Mouse (Mus musculus): ENCODE data around the gene Paqr5.
A peak's percentile ranks its signal among the peaks of the same experiment; 100 is the strongest.

Paqr5 gene

GRCm38 (mm10) chr9:61952241-61952640 is 74.4 kb downstream of the Paqr5 start:
- DNase-seq: no peak

DNA sequence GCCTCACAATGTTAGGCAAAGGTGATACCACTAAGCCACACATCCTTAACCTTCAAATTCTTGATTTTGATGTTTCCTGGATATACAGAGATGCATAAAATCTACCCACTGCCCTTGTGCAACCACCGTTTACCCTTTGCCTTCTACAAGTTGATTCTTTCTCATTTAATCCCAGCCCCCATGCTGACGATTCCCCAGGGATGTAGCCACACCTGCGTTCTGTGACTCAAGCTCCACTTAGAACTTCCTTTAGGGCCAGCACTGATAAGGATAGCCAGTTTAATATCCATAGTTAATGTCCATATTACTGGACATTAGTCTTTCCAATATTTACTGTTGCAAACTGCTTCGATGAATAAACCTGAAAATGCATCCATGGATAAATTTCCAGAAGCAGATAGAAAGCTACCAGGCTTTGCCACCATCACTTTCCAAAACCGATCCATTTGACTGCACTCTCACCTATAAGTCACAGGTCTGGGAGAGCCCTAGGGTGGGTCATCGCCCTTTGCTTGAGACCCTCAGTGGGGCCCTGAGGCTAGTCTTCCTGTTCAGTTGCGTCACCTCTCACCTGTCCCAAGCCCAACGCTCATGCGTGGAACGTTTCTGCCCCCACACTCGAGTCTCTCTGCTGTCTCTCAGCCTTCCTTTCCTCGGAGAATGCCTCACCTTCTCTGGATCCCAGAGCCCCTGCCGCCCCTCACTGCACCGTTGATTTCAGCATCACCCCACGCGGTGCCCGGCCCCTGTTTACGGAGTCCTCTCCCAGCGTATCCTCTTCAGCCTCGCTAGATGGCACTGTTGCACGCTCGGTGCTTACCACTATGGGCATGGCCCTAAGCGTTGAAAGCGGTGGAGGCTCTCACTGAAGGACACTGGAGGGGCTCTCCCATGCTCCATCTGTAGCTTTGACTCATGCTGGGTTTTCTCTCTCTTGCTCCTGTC is 79.0 kb downstream of the Paqr5 start:
- peak; percentile 86 to 87 for DNase-seq

DNA sequence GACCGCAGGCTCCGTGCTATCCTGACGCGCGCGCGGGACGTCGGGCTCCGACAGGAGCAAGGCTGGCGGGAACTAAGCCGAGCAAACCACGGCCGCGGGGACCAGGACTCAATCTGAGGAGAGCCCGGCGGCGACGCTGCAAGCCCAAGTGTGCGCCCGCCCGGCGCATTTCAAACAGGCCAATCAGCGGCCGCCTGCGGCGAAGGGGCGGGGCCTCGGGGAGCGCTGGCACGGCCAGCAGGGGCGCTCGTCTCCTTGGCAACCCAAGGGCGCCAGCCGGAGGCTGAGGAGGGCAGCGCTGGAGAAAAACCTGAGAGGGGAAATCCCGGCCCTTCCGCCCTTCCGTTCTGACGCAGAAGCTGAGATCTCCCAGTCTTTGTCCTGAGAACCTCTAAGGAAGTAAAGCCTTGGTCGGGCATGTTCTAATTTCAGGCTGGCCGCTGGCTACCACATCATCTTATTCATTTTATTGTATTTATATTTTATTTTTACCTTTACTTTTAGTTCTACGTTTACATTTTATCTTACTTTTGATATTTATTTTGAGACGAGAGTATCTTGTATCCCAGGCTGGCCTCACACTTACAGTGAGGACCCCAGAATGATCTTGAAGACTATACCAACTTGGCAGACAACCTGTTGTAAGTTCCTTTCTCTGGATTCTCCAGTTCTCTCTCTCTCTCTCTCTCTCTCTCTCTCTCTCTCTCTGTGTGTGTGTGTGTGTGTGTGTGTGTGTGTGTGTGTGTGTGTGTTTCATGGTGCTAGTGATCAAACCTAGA is 79.8 kb downstream of the Paqr5 start, which contains the start of gene Kif23:
Gene Kif23, minus strand, starts transcription at position 152 of the 779 bp plus-strand sequence.
- peak; percentile 99 to 100 for DNase-seq

DNA sequence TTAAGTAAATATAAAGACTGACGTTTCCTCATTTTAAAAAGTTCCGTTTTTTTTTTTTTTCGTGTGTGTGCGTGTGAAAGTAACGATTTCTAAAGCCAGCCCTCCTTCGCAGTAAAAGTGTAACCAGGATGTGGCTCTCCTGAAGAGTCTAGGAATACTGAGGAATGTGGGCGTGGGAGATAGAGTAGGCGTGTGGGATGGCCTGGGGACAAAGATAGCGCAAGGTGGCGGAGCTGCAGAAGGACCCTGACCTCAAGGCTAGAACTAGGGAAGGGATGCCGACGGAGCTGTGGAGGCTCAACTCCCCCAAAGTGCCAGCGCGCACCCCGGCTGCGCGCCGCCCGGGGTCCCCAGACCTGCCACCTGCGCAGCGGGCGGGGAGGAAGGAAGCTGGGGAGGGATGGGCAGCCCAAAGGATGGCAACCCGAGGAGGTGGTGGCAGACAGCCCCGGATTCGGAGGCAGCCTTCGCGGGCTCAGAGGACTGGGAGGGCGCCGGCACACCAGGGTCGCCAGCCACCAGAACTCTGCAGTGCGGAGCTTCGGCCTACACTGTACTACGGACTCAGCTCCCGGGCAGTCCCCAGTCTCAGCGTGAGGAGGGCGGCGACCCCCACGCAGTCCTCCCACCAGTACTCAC is 80.6 kb downstream of the Paqr5 start:
- no peak for DNase-seq

- no peak for DNase-seq
Observed at GRCm38 (mm10) chr9:61941054-61941453, 85.6 kb downstream of the Paqr5 start.

- DNase-seq: no peak
Observed at GRCm38 (mm10) chr9:61933333-61933732, 93.3 kb downstream of the Paqr5 start.

- DNase-seq: no peak
Observed at GRCm38 (mm10) chr9:61932009-61932408, 94.6 kb downstream of the Paqr5 start.

GRCm38 (mm10) chr9:61925086-61925660 is 101.5 kb downstream of the Paqr5 start:
- no peak for DNase-seq

DNA sequence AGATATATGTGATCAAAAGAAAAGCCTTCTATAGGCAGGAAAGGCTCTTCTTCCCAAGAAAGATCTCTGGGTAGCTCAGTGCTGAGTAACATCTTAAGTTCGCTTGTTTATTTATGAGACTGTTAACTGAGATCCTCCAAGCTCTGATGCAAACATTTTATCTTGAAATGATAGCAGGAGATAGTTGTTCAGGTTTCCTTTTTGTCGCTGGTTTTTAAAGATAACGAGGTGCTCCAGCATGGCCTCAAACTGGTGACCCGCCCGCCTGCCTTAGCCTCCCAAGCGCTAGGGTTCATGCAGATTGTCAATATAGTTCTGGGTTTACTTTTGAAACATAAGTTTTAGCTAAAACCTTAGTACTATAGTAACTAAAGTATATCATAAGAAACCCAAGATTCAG is 106.3 kb downstream of the Paqr5 start:
- DNase-seq: no peak

GRCm38 (mm10) chr9:61919464-61919863 is 107.2 kb downstream of the Paqr5 start:
- no peak for DNase-seq

GRCm38 (mm10) chr9:61917436-61917835 is 109.2 kb downstream of the Paqr5 start:
- no peak for DNase-seq

DNA sequence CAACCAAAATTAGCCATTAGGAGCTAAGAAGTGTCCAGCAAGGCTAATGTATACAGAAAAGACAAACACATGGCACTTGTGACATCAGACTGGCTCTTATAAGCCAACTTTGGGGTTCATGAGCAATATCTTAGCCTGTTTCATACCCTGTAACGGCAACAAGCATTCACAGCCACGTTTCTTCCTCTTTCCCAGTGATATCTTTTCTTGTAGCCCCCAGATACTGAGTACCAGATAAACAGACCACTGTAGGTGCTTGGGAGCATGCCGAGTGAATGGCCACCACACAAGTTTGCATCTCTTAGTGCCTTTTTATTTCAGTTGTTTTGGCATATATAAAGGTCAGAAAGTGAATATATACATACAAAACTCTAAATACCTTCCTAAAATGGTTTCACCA is 109.7 kb downstream of the Paqr5 start:
- no peak for DNase-seq

DNA sequence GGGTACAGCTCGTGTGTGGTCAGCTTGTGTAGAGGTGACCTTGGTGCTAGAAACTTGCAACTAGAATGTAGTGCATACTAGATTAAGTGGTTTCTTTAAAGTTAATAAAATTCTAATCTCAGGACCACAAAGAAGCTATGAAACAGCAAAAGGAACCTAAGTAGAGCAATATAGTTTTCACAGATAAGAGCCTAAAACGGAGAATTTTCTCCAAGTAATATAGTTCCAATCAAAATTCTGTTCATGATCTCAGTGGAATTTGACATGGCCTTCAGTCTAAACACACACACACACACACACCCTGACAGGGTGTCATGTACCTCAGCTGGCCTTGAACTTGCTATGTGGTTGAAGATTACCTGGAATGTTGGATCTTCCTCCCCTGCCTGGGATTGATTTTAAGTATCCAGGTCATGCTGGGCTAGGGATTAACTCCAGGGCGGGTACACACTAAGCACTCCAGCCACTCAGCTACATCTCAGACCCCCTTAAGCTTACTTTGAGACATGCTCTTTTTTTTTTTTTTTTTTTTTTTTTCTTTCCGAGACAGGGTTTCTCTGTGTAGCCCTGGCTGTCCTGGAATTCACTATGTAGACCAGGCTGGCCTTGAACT is 111.2 kb downstream of the Paqr5 start:
- no peak for DNase-seq

- DNase-seq: no peak
Observed at GRCm38 (mm10) chr9:61914917-61915300, 111.7 kb downstream of the Paqr5 start.

DNA sequence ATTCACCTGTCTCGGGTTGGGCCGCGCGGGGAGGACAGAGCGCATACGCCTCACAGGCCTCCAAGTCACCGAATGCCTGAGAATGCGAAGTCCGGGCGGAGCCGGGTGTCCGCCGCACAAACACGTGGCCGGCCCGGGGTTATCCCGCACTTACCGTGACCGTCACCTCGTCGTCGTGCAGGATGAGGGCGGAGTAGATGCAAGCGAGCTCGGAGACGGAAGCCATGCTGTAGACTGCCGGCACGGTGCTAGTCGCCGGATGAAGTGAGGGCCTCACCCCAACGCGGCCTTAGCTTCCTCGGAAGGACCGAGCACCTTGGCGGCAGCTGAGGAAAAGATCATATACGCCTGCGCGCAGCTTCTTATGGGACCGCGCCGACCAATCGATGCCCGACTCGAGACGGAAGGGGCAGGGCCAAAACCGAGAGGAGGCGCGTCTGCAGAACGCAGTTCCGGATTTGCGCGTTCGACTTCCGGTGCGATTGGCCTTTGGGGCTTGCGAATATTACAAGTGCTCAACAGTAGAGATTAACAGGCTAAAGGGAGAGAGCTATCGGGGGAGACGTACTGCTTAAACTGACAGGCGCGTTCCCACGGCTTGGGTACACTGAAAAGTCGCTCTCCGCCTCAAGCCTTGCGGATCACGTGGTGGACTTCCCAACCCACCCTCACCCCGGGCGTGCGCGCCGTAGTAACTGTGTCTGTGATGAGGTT is 112.3 kb downstream of the Paqr5 start, which contains the start of gene Rplp1:
Gene Rplp1, minus strand, starts transcription at position 340 of the 714 bp plus-strand sequence.
- DNase-seq: peak; percentile 95 to 96

DNA sequence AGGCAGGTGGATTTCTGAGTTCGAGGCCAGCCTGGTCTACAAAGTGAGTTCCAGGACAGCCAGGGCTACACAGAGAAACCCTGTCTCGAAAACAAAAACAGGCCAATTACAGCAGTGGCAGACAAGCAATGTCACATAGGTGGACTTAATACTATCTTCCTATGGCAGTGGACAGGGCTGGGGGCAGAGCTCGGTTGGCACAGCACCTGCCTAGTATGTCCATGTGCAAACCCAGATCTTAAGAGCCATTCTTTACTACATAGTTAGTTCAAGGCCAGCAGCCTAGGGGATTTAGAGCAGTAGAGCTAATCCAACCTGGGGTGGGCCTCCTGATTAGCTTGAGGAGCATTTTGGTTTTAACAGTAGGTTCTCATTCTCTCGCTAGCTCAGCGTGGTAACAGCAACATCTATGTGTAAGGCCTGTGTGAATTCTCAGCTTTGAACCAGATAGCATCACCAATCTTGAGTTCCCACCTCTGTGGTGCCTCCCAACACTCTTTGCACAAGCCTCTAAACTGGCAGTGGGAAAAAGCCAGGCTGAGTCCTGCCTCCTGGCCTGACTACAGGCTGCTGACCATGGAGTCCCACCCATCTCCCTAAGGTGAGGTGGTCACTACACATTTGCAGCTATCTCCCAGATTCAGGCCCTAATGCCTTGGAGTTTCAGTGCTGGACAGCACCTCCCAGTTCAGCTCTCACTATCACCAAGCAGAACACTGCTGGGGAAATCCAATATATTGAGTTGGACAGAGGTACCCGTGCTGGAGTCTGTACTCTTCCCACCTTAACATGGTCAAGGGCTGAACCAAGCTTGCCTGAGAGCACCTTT is 115.1 kb downstream of the Paqr5 start:
- no peak for DNase-seq

- peak; percentile 27 to 67 for DNase-seq
Observed at GRCm38 (mm10) chr9:61910526-61911256, 116.0 kb downstream of the Paqr5 start.

GRCm38 (mm10) chr9:61909633-61910032 is 117.0 kb downstream of the Paqr5 start:
- DNase-seq: no peak

DNA sequence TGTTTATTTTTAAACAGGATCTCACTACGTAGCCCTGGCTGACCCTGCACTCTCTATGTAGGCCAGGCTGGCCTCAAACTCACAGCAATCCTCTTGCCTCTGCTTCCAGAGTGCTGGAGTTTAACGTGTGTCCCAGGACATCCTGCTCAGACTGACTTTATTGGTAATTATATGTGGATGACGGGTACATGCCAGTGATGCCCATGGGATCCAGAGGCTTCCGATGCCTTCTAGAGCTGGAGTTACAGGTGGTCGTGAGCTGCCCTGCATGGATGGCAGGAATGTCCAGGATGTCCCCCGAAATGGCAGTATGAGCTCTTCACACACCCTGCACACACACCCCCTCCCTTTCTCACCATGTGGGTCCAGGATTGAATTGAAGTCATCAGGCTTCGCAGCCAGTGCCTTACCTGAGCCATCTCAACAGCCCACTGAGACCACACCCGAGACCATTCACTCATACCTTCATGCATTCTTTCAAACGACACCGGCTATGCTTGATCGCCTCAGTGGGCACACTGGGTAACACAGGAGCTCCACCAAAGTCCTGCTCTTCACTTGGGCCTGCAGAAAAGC is 117.7 kb downstream of the Paqr5 start:
- DNase-seq: no peak

DNA sequence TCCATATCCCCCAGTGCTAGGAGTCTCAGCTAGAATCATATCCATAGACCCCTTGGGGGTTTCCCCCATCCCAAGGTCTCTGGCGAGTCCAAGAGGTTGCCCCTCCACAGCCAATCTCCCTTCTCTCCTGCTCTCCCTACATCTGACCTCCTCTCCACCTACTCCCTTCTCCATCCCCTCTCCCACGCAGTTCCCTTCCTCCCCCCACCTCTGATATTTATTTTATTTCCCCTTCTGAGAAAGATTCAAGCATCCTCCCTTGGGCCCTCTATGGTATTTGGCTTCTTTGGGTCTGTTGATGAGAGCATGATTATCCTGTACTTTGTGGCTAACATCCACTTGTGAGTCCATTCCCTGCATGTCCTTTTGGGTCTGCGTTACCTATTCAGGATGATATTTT is 118.3 kb downstream of the Paqr5 start:
- no peak for DNase-seq
